Mouse (Mus musculus): ENCODE results near the gene Hrk.
A peak's percentile ranks its signal among the peaks of the same experiment; 100 is the strongest.

Hrk gene

GRCm38 (mm10) chr5:118165462-118165861 is 1.0 kb downstream of the Hrk start:
- DNase-seq (ENCODE audit: low spot score), result no peak

DNA sequence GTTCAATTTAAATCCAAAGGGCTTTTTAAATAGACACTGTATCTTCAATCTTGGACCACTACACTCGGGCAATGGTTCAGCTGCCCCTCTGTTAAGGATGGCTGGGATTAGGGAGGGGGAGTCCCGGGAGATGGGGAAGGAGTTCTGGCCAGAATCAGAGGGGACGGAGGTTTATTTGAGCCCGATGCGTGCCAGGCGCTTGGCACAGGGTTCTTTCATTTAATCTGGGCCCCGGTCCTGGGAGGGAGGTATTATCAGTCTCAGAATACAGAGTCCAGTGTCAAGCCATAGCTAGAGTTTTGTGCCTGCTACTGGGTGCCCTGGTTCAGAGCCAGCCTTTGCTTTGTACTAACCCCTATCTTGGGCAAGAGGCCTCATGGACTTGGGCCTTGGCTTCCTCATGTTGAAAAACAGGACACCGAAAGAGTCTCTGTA is 3.1 kb downstream of the Hrk start:
- DNase-seq (ENCODE audit: low spot score), result no peak

DNA sequence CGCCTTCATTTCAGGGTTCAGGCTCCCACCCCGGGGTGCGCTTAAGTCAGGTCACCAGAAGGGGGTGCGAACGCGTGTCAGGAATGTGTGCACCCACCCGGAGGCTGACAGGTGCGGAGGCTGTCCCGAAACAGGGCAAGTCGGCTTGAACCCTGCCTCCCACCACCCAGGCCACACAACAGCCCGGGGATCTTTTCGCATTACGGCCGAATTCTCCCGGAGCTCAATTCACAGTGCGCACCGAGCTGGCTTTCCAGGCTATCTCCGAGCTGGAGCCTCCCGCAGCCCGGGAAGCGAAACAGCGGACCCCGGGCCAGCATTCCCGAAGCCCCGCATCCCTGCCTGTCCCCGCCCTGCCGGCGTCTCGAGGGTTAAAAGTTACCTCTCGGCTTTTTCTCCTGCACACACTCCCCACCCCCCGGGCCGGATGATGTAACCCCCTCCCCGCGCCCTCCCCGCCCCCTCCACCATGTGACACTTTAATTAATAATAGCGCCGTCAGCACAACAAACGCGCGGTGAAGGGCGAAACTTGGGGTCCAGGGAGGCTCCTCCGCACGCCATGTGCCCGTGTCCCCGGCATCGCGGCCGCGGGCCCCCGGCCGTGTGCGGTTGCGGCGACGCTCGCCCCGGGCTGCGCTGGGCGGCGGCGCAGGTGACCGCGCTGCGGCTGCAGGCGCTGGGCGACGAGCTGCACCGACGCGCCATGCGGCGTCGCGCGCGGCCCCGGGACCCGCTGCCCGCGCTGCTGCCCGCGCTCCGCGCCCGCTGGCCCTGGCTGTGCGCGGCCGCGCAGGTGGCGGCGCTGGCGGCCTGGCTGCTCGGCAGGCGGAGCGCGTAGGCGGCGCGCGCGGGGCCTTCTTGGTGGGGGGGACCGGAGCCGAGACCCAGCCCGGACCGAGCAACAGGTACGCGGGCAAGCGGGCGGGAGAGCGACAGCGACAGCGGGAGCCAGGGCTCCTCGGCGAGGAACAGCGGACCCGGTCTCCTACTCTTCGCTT is 5.1 kb downstream of the Hrk start:
- DNase-seq (ENCODE audit: low spot score), result no peak

DNA sequence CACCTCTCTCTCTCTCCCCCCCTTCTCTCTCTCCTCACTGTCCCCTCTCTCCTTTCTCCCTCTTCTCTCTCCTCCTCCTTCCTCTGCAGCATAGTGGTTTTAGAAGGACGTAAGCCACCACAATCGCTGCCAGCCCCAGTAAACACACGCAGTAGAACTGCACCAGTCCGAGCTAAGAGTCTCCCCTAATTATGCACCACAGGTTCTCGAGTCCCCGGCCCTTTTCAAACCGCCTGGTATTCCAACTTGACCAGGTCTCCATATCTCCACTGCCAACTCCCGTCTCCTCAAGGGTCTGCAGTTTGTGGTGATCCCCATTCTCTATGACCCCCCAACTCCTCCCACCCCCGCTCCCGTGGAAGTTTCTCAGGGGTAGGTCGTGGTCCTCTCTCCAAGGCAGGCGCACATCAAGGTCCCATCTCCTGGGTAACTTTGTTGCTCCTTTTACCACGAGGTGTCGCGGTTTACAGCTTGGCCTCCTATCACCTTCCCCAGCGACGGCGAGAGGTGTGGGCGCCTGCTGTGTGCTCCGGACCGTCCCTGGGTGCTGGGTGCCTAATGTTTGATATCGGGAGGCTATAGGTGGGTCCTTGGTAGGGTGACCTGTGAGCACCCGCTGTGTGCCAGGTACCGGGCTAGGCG is 6.6 kb downstream of the Hrk start:
- DNase-seq (ENCODE audit: low spot score), result no peak

GRCm38 (mm10) chr5:118171665-118172064 is 7.2 kb downstream of the Hrk start:
- no peak for DNase-seq (ENCODE audit: low spot score)

DNA sequence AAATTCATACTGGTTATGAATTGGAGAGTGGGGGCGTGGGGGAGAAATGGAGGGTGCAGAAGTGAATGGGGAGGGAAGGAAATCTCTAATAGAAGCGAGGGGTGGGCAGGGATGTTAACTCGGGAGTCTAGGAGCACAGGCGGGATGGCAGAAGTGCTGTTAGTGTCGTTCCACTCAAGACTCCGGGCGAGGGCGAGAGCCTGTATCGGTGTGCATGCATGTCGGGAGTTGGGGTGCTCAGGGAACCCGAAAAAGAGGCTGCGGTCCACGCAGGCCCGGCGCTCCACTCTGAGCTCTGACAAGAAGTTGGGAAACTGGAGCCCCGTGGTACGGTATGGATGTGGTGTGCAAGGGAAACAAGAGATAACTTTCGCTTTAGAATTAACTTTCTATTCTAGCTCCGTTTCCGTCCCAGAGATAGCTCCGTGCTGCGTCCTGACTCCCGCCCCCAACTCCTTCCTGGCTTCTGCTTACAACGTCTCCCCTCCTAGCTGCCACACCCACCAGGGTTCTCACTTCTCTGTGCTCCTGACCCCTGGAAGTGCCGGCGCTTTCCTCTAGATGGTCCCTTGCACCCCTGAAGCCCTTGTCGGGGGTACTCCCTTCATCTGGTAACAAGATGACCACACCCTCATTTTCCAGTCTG is 7.8 kb downstream of the Hrk start:
- no peak for DNase-seq (ENCODE audit: low spot score)

DNA sequence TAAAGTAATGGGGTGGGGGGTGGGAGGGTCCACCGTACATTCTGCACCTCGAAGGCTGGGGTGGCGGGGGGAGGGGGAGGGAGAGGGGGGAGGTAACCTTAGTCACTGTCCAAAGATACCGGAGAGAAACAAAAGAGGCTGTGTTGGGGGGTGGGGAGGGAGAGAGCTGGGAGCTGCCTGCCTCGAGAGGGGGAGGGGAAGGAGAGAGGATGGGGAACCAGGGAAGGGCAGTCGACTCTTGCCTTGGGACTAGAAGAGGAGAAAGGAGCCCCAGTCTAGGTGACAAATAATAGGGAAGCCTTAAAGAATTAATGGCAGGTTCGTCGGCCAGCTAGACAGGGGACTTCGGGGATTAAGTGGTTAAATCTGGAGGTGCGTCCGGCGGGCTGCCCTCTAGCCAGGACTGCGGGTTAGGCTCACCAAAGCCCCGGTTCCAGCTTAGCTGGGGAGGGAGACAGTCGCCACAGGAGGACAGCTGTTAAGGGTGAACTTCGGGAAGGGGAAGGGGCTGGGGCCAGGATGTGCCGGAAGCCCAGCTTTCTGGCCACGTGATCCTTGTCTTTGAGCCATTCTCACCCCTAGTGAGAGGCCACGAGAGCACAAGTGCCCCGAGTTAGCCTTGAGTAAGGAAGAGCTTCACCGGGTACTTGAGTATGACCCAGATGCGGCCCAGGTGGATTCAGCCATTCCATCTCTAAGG is 10.0 kb downstream of the Hrk start:
- DNase-seq (ENCODE audit: low spot score), result no peak

GRCm38 (mm10) chr5:118175137-118175536 is 10.7 kb downstream of the Hrk start:
- no peak for DNase-seq (ENCODE audit: low spot score)

GRCm38 (mm10) chr5:118177640-118178039 is 13.2 kb downstream of the Hrk start:
- DNase-seq (ENCODE audit: low spot score), result no peak

- DNase-seq (ENCODE audit: low spot score), result no peak
These were observed 22.6 kb downstream of the Hrk start for GRCm38 (mm10) chr5:118186903-118187633.

GRCm38 (mm10) chr5:118188356-118188755 is 23.9 kb downstream of the Hrk start:
- DNase-seq (ENCODE audit: low spot score), result no peak

GRCm38 (mm10) chr5:118190491-118190890 is 26.0 kb downstream of the Hrk start:
- no peak for DNase-seq (ENCODE audit: low spot score)

GRCm38 (mm10) chr5:118192221-118192620 is 27.8 kb downstream of the Hrk start:
- no peak for DNase-seq (ENCODE audit: low spot score)

DNA sequence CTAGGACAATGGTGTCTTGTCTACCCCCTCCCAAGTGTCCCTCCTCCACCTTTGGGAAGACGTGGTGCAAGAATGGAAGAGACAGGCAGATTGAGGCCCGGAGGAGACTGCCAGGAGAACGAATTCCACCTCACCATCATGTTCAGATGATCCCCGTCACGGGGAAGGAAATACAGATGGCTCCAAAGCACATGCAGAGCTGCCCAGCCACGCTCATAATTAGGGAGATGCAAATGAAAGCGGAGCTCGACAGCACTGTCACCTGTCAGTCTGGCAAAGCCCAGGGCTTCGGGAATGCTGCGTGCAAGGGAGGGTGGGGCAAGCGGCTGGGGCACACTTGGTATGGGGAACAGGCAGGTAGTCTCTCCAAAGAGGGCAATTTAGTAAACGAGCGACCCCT is 33.0 kb downstream of the Hrk start:
- no peak for DNase-seq (ENCODE audit: low spot score)

- no peak for DNase-seq (ENCODE audit: low spot score)
These were observed 35.2 kb downstream of the Hrk start for GRCm38 (mm10) chr5:118199670-118200069.

GRCm38 (mm10) chr5:118204675-118205440 is 40.4 kb downstream of the Hrk start:
- peak; percentile 11 for DNase-seq (ENCODE audit: low spot score)

DNA sequence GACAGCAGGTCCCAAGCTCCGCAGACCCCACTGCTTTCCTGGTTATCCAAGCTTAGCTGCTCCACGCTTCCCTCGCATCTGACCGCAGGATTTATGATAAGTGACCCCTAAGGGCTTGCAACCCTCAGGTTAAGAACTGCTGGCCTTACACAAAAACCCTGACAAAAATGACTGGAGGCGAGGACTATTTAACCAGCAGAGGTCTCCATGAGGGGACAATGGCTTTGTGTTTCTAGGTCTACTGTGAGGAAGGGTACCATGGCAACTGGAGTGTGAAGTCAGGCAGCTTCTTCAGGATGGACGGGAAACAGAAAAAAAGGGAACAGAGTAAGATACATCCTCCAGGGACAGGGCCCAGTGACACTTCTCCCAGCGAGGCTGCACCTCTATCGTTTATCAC is 41.4 kb downstream of the Hrk start:
- no peak for DNase-seq (ENCODE audit: low spot score)

GRCm38 (mm10) chr5:118214012-118214411 is 49.6 kb downstream of the Hrk start:
- no peak for DNase-seq (ENCODE audit: low spot score)

DNA sequence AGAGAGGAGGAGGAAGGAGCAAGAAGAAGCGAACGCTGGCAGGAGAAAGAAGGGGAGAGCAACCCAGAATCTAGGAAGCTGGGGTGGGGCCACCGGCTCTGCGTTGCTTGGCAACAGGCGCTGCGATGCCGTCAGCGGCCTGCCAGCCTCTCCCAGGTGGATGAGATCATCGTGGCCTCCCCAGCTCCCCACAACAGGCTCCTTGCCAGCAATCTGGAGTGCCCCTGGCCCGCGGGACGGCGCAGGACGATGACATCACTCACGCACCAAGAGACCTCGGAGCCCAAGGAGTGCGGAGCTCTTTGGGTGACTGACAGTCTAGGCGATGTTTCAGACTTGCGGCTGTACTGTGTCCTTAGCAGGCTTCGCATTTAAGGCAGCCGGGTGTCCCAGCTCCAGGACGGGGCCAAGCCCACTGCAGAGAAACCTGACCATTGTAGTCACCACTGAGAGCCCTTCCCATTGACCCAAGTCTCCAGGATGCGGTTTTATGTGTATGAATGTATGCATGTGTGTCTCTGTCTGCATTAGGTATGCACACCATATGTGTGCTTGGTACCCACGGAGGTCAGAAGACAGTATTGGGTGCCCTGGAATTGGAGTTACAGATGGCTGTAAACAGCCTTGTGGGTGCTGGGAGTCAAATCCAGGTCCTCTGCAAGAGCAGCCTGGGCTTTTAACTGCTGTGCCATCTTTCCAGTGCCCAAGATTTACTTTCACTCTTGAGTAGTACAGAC is 50.1 kb downstream of the Hrk start:
- peak; percentile 60 for DNase-seq (ENCODE audit: low spot score)

- no peak for DNase-seq (ENCODE audit: low spot score)
These were observed 53.0 kb downstream of the Hrk start for GRCm38 (mm10) chr5:118217410-118217809.

Data from ovary, postnatal 14 days (tissue).